Mouse (Mus musculus) macrophage (primary cell): ENCODE data around the gene Net1. TPM values are rescaled to one million over a fixed set of nuclear protein-coding genes. Genes with fewer than 3 reads are reported as not detected.
"Not testable (repeated sequence)": the region's sequence is repeated elsewhere in the genome, so short reads cannot be mapped to it uniquely, and the experiment has no call there.

Experiments used
- H3K27ac ChIP-seq: fragments of 350-480 bp; formaldehyde crosslinking; 2 replicates; pipeline ENCODE4 v1.9.0; 2021
- H3K36me3 ChIP-seq: fragments of 350-480 bp; formaldehyde crosslinking; 2 replicates; pipeline ENCODE4 v1.9.0; 2021; ENCODE audit errors: inconsistent target
- H3K4me3 ChIP-seq: fragments of 350-480 bp; formaldehyde crosslinking; 2 replicates; pipeline ENCODE4 v1.9.0; 2021; ENCODE audit errors: inconsistent target
- H3K79me2 ChIP-seq: fragments of 350-480 bp; formaldehyde crosslinking; 2 replicates; pipeline ENCODE4 v1.9.0; 2021; ENCODE audit errors: inconsistent target
- whole genome bisulfite sequencing: methylation state at CpG from one replicate; pipeline ENCODE4 v1.1.7; 2026; ENCODE audit warnings: inconsistent platforms; ENCODE audit not compliant: missing documents; 5-methylcytosine and 5-hydroxymethylcytosine counted together
- polyA plus RNA-seq: library from polyadenylated mRNA; stranded (reverse); fragments of 250-400 nt; gene quantifications from 3 replicates; pipeline ENCODE4 v1.2.4, GENCODE M21; 2018; ENCODE audit warnings: inconsistent platforms

The Net1 gene
- polyA plus RNA-seq, 1 experiment from 2014 or later: 4.1 TPM

DNA sequence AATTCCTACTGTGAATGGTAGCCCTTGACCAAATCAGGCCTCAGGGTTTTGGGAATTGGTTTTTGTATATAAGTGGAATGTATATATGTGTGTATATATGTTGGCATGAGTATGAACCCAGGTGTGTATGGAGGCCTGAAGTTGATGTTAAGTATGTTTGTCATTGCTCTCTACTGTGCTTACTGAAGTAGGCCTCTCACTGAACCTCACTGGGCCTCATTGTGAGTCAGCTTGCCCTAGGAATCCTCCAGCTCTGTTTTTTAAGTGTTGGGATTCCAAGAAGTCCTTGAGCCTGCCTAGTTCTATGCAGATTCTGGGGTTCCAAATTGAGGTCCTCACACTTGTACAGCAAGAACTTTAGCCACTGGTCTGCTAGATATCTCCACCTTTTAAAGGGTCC is 48.1 kb downstream of the Net1 start:
- no peaks in the 10 kb centered on the region for H3K36me3 ChIP-seq
- no peaks in the 10 kb centered on the region for H3K79me2 ChIP-seq
- no peak overlapping the region for H3K27ac ChIP-seq
- H3K4me3 ChIP-seq: no peak overlapping the region

- WGBS: 92% methylated on average over 6 of the region's 6 CpGs
- H3K27ac ChIP-seq: no peak overlapping the region
- no peak overlapping the region for H3K4me3 ChIP-seq
- no peaks in the 10 kb centered on the region for H3K36me3 ChIP-seq
- H3K79me2 ChIP-seq: no peaks in the 10 kb centered on the region
Measured at GRCm38 (mm10) chr13:3867158-3867557, 50.9 kb downstream of the Net1 start.

- H3K36me3 ChIP-seq: no peaks in the 10 kb centered on the region
- no peaks in the 10 kb centered on the region for H3K79me2 ChIP-seq
- no peak overlapping the region for H3K4me3 ChIP-seq
- H3K27ac ChIP-seq: no peak overlapping the region
- 66% methylated on average over 7 of the region's 8 CpGs for WGBS
Measured at GRCm38 (mm10) chr13:3866355-3867052, 51.5 kb downstream of the Net1 start.

- H3K79me2 ChIP-seq: no peaks in the 10 kb centered on the region
- no peak overlapping the region for H3K27ac ChIP-seq
- no peak overlapping the region for H3K4me3 ChIP-seq
- H3K36me3 ChIP-seq: no peaks in the 10 kb centered on the region
- WGBS: 75% methylated on average over 14 of the region's 14 CpGs
Measured at GRCm38 (mm10) chr13:3865648-3866354, 52.2 kb downstream of the Net1 start.

DNA sequence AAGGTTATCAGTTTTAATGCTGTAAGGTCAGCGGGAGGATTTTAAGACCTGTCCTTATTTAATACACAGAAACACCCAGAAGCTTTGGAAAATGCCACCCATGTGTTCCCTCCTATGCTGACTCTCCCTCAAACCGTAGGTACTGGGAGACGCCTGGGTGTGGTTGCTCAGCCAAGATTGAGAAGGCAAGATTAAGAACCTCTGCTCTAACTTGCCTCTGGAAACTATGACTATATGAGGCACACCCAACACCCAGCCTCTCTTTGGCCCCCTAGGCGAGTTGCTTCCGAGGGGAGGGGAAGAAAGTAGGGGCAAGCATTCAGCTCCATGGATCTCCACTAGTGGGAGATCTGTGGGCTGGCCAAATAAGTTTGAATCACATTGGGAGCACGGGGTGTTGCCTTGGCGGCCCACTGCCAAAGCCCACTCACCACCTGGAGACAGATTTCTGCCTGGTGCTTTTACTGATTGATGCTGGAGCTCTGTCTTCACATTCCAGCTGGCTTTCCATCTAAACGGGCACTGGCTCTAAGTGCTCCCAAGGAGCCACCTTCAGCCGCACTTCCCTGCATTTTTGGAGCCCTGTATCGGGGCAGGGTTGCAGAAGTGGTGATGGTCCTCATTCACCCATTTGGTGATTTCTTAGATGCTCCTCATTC is 55.0 kb downstream of the Net1 start:
- H3K4me3 ChIP-seq: no peak overlapping the region
- no peak overlapping the region for H3K27ac ChIP-seq

DNA sequence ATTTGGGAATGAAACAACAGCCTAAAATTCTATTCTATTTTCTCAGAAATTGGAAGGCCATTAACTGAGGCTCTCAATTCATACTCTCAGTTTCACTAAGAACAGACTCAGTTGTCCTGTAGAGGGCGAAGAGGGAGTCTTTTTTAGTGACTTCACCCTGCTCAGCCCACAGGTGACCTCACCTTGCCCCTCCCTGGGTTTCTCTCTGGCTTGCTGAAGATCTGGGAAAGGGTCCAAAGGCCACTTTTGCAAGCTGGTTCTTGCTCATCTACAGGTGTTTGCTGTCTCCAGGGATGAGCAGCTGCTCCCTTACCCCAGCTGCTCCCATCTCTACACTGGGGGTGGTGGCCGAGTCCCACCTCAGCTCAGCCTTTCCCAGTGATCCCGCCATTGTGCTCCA is 55.7 kb downstream of the Net1 start:
- Histone ChIP-seq H3K27ac (no peak overlapping the region), H3K36me3 (no peaks in the 10 kb centered on the region), H3K4me3 (no peak overlapping the region), H3K79me2 (no peaks in the 10 kb centered on the region)
- 92% methylated on average over 3 of the region's 3 CpGs for WGBS

More for the DNA sequence above, 55.0 kb downstream of the Net1 start:
- Histone ChIP-seq H3K79me2 (no peaks in the 10 kb centered on the region), H3K36me3 (no peaks in the 10 kb centered on the region)
- WGBS: 95% methylated on average over 10 of the region's 10 CpGs

DNA sequence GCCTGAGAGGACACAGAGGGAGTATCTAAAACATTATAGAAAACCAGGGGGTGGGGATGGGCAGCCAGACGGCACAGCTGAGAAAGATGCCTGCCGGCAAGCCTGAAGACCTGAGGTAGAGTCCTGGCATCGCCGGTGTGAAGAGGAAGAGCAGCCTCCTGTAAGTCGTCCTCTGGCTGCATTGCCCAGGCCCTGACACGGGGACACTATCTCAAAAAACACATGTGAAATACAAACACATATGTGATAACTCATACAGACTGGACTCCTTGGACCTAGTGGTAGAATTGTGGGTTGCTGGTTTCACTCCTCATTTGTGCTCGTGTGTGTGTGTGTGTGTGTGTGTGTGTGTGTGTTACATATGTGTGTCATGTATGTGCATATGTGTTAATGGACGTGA is 56.8 kb downstream of the Net1 start:
- no peak overlapping the region for H3K27ac ChIP-seq
- WGBS: 92% methylated on average over 8 of the region's 8 CpGs
- H3K4me3 ChIP-seq: no peak overlapping the region
- no peaks in the 10 kb centered on the region for H3K36me3 ChIP-seq
- H3K79me2 ChIP-seq: no peaks in the 10 kb centered on the region

DNA sequence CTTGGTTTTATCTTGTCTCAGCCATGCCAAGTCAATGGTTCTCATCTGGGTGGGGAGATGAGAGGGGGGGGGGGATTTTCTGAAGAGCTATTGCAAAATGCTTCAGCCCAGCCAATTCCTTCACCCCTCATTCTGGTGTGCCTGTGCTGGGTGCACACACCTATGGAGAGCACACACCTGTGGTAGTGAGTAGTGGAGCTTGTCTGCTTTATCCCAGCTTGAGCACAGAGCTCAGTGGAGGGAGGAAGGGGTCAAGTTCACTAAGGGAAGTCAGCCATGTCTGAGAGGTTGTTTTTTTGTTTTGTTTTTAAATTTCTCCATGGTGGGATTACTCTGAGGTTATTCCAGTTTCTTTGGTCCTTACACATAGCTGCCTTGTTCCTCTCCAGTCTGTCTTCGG is 61.8 kb downstream of the Net1 start:
- no peaks in the 10 kb centered on the region for H3K79me2 ChIP-seq
- no peaks in the 10 kb centered on the region for H3K36me3 ChIP-seq
- 91% methylated on average over 1 of the region's 1 CpGs for WGBS
- no peak overlapping the region for H3K4me3 ChIP-seq
- no peak overlapping the region for H3K27ac ChIP-seq

GRCm38 (mm10) chr13:3854856-3855255 is 63.2 kb downstream of the Net1 start:
- no peak overlapping the region for H3K27ac ChIP-seq
- H3K36me3 ChIP-seq: no peaks in the 10 kb centered on the region
- WGBS: 53% methylated on average over 2 of the region's 2 CpGs
- no peaks in the 10 kb centered on the region for H3K79me2 ChIP-seq
- no peak overlapping the region for H3K4me3 ChIP-seq

- WGBS: 41% methylated on average over 3 of the region's 3 CpGs
- not testable (repeated sequence) for H3K79me2 ChIP-seq, H3K4me3 ChIP-seq, H3K27ac ChIP-seq, H3K36me3 ChIP-seq
Measured at GRCm38 (mm10) chr13:3853648-3854333, 64.2 kb downstream of the Net1 start, which contains the start of gene Calm5. Gene Calm5, plus strand, starts transcription at chr13:3854173.

DNA sequence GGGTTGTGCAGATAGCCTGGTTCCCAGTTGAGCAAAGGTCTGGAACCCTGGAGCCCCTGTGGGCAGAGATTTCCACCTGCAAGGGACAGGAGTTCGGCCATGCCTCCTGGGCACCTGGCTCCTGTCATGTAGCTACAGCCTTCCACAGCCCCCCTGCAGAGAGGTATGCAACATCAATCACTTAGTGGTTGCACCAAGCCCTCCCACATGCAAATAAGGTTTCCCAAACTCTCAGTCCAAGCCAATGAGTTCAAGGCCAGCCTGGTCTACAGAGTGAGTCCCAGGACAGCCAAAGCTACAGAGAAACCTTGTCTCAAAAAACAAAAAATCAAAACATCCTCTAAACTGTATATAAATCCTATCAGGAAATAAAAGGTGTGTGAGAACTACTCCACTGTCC is 67.7 kb downstream of the Net1 start:
- no peak overlapping the region for H3K27ac ChIP-seq
- 90% methylated on average over 1 of the region's 1 CpGs for WGBS
- no peaks in the 10 kb centered on the region for H3K36me3 ChIP-seq
- no peak overlapping the region for H3K4me3 ChIP-seq
- no peaks in the 10 kb centered on the region for H3K79me2 ChIP-seq

DNA sequence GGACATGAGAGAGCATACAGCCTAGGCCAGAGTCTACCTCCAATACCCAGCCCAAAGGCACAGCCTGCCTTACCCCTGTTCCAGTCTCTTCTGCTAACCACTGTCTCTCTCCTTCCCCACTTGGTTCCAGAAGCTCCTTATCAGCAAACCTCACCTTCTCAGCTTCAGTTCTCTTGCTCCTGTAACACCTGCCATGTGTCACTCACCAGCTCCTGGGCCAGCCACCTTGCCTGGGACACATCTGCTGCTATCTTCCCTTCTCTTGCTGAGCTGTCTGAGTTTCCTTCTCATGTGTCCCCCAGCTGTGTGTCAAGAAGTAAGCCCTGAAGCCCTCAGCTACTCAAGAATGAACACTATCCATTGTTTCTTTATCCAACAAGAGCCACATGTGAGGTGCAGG is 77.4 kb downstream of the Net1 start:
- H3K36me3 ChIP-seq, H3K4me3 ChIP-seq, H3K79me2 ChIP-seq, H3K27ac ChIP-seq: not testable (repeated sequence)

- H3K36me3 ChIP-seq, H3K4me3 ChIP-seq: not testable (repeated sequence)
Measured at GRCm38 (mm10) chr13:3837312-3837807, 80.7 kb downstream of the Net1 start, which contains the start of gene Calm4. Gene Calm4, plus strand, starts transcription at chr13:3837757.

DNA sequence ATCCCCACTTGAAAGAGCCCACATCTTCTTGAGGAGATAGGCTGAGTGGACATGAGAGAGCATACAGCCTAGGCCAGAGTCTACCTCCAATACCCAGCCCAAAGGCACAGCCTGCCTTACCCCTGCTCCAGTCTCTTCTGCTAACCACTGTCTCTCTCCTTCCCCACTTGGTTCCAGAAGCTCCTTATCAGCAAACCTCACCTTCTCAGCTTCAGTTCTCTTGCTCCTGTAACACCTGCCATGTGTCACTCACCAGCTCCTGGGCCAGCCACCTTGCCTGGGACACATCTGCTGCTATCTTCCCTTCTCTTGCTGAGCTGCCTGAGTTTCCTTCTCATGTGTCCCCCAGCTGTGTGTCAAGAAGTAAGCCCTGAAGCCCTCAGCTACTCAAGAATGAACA is 84.4 kb downstream of the Net1 start:
- H3K36me3 ChIP-seq, H3K27ac ChIP-seq, H3K79me2 ChIP-seq, H3K4me3 ChIP-seq: not testable (repeated sequence)

More at GRCm38 (mm10) chr13:3837312-3837807, 80.7 kb downstream of the Net1 start, which contains the start of gene Calm4:
- H3K27ac ChIP-seq, H3K79me2 ChIP-seq: not testable (repeated sequence)

GRCm38 (mm10) chr13:3832450-3832849 is 85.6 kb downstream of the Net1 start:
- Histone ChIP-seq H3K27ac (no peak overlapping the region), H3K79me2 (no peaks in the 10 kb centered on the region), H3K4me3 (no peak overlapping the region), H3K36me3 (no peaks in the 10 kb centered on the region)
- WGBS: 4% methylated on average over 2 of the region's 2 CpGs
